Mouse (Mus musculus): ENCODE measurements around the gene Nmb. TPM values are rescaled to one million over a fixed set of nuclear protein-coding genes. Genes with fewer than 3 reads are reported as not detected.
A peak's percentile ranks its signal among the peaks of the same experiment; 100 is the strongest.
"Not testable (repeated sequence)": the region's sequence is repeated elsewhere in the genome, so short reads cannot be mapped to it uniquely, and the experiment has no call there.

Gene Nmb
- 6.3 and 6.6 TPM in 2 replicates for polyA plus RNA-seq (2015; fragmentation: Nextera tagmentation; extraction: Ambion mirVana)

- Histone ChIP-seq H3K4me1 (replicated peaks) (peaks cover 30% of the 10 kb centered on the region), H3K4me2 (replicated peaks) (peak within 1 kb of the TSS; percentile 90), H3K9me3 (no peaks in the 10 kb centered on the region), H3K36me3 (peaks cover 35% of the 10 kb centered on the region), H3K27me3 (no peaks in the 10 kb centered on the region), H3K9ac (replicated peaks) (peak within 1 kb of the TSS; percentile 68), H3K27ac (no peak within 1 kb of the TSS), H3K4me3 (replicated peaks) (peak within 1 kb of the TSS; percentile 47)
- 4% methylated on average over 19 of the region's 19 CpGs for WGBS
- peak; percentile 46 for ATAC-seq
These were observed at the start of gene Nmb for GRCm38 (mm10) chr7:80904921-80905515. Nmb (minus strand) TSS chr7:80905076.

- H3K9me3 ChIP-seq, result no peaks in the 10 kb centered on the region
- H3K36me3 ChIP-seq, result no peaks in the 10 kb centered on the region
- 79% methylated on average over 2 of the region's 2 CpGs for WGBS
- no peaks in the 10 kb centered on the region for H3K4me1 ChIP-seq (replicated peaks)
- no peak overlapping the region for H3K9ac ChIP-seq (replicated peaks)
- no peak overlapping the region for H3K4me2 ChIP-seq (replicated peaks)
- no peak overlapping the region for H3K27ac ChIP-seq
- 0 out of 2 replicates have a peak, but pooled peaks cover 9% of the 10 kb centered on the region for H3K27me3 ChIP-seq
- no peak overlapping the region for H3K4me3 ChIP-seq (replicated peaks)
- ATAC-seq, result no peak
These were observed 49.4 kb upstream of the Nmb start for GRCm38 (mm10) chr7:80954251-80954650.

- Histone ChIP-seq H3K4me3 (replicated peaks) (no peak overlapping the region), H3K9me3 (no peaks in the 10 kb centered on the region), H3K36me3 (no peaks in the 10 kb centered on the region), H3K27ac (no peak overlapping the region), H3K9ac (replicated peaks) (no peak overlapping the region), H3K4me2 (replicated peaks) (no peak overlapping the region), H3K4me1 (replicated peaks) (no peaks in the 10 kb centered on the region), H3K27me3 (0 out of 2 replicates have a peak, but pooled peaks cover 9% of the 10 kb centered on the region)
- ATAC-seq, result no peak
- WGBS, result 66% methylated on average over 3 of the region's 3 CpGs
These were observed 47.3 kb upstream of the Nmb start for GRCm38 (mm10) chr7:80952140-80952539.

DNA sequence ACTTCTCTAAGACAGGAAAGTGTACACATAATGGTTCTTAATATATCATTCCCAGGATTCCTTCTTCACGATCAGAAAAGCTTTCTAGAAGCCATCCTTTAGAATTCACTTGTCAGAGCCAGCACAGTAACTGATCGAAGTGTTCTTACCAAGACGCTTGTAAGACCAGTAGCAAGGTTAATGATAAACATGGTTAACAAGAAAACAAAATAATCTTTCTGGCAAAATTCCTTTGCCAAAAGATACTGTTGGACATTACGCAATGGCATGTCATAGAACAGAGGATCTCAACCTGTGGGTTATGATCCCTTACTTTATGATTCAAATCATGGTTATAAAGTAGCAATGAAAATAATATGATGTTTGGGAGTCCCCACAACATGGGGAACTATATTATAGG lies 46.6 kb upstream of the Nmb start:
- Histone ChIP-seq H3K9me3 (no peaks in the 10 kb centered on the region), H3K36me3 (no peaks in the 10 kb centered on the region), H3K4me3 (replicated peaks) (no peak overlapping the region), H3K4me1 (replicated peaks) (peaks cover 4% of the 10 kb centered on the region), H3K27me3 (0 out of 2 replicates have a peak, but pooled peaks cover 9% of the 10 kb centered on the region), H3K27ac (no peak overlapping the region), H3K9ac (replicated peaks) (no peak overlapping the region), H3K4me2 (replicated peaks) (no peak overlapping the region)
- WGBS, result 89% methylated on average over 4 of the region's 4 CpGs
- no peak for ATAC-seq

DNA sequence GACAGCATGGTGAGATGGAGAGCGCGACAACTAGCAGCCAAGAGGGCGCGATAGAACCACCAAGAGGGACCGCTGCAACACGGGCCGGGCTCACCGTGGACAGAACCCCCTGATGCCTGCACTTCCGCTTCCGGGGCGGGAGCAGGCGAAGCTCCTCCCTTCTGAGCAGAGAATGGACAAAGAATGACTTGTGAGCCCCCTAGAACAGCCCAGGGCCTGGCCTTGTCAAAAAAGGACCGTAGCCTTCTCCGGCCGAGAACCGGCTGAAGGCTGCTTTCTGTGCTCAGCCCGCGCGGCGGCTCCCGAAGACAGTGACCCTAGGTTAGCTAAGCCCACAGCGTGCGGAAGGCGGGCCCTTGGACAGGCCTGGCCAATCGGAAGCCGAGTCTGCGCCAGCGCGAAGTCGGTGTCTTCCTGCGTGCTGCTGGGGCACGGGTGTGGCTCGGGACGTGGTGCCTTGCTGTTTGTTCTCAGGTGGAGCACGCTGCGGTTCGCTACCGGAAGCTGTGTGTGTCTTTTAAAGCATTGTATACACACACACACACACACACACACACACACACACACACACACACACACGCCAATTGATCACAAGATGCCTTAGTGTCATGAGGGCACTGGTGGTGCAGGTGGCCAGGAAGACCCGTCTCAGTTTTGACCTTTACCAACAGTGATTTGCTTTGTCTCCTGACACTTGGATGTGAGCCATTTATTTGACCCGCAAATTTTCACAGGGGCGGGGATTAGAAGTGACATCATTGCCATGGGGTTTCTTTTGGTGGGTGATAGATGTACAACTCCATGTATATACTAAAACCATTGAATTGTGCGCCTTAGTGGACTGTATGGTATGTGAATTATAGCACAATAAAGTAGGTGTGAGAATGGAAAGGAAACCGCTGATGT lies 42.8 kb upstream of the Nmb start, which contains the start of gene Sec11a:
Gene Sec11a (minus strand): TSS at position 336 of the 906 bp plus-strand sequence.
- no peaks in the 10 kb centered on the region for H3K9me3 ChIP-seq
- 0 out of 2 replicates have a peak, but pooled peaks cover 9% of the 10 kb centered on the region for H3K27me3 ChIP-seq
- H3K27ac ChIP-seq, result peak within 1 kb of the TSS; percentile 96
- H3K9ac ChIP-seq (replicated peaks), result peak within 1 kb of the TSS; percentile 91
- 2% methylated on average over 44 of the region's 44 CpGs for WGBS
- peak within 1 kb of the TSS; percentile 90 for H3K4me3 ChIP-seq (replicated peaks)
- peak; percentile 100 for ATAC-seq
- peaks cover 20% of the 10 kb centered on the region for H3K4me1 ChIP-seq (replicated peaks)
- H3K36me3 ChIP-seq, result peaks cover 10% of the 10 kb centered on the region
- H3K4me2 ChIP-seq (replicated peaks), result peak within 1 kb of the TSS; percentile 94

DNA sequence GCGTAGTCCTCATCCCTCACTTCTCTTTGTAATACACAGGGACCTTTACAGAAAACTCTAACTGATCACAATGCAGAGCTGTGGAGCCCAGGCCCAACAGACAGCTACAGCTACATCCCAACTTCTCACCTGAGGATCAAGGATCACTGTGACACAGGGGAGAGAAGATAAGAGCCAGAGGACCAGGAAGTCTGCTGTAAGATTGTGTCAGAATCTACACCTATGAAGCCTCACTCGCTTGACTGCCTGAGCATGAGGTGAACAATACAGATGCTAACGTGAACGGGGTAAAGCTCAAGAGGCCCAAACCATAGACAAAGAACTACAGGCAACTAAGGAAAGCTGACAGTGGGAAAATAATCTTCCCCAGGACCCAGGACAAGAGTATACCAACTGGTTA lies 34.9 kb upstream of the Nmb start:
- Histone ChIP-seq H3K4me1 (replicated peaks) (no peaks in the 10 kb centered on the region), H3K27ac (no peak overlapping the region), H3K4me2 (replicated peaks) (no peak overlapping the region), H3K4me3 (replicated peaks) (no peak overlapping the region), H3K27me3 (no peaks in the 10 kb centered on the region), H3K9me3 (no peaks in the 10 kb centered on the region), H3K36me3 (peaks cover 6% of the 10 kb centered on the region), H3K9ac (replicated peaks) (no peak overlapping the region)
- 95% methylated on average over 4 of the region's 4 CpGs for WGBS
- ATAC-seq, result no peak

DNA sequence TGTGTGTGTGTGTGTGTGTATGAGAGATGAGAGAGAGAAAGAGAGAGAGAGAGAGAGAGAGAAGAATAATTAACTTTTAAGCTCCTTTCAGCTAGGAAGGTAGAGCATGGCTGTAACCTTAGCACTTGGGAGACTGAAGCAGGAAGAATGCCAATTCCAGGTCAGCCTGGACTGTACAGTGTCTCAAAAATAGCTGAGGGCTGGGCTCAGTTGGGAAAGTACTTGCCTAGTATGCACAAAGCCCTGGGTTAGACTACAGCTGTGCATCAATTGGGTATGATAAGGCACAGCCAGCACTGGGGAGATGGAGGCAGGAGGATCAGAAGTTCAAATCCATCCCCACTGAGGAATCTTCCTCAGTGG lies 32.4 kb upstream of the Nmb start:
- H3K4me3 ChIP-seq (replicated peaks); H3K9me3 ChIP-seq; H3K27me3 ChIP-seq; ATAC-seq; H3K9ac ChIP-seq (replicated peaks); H3K4me1 ChIP-seq (replicated peaks); H3K27ac ChIP-seq; H3K4me2 ChIP-seq (replicated peaks): not testable (repeated sequence)
- H3K36me3 ChIP-seq, result peaks cover 21% of the 10 kb centered on the region

DNA sequence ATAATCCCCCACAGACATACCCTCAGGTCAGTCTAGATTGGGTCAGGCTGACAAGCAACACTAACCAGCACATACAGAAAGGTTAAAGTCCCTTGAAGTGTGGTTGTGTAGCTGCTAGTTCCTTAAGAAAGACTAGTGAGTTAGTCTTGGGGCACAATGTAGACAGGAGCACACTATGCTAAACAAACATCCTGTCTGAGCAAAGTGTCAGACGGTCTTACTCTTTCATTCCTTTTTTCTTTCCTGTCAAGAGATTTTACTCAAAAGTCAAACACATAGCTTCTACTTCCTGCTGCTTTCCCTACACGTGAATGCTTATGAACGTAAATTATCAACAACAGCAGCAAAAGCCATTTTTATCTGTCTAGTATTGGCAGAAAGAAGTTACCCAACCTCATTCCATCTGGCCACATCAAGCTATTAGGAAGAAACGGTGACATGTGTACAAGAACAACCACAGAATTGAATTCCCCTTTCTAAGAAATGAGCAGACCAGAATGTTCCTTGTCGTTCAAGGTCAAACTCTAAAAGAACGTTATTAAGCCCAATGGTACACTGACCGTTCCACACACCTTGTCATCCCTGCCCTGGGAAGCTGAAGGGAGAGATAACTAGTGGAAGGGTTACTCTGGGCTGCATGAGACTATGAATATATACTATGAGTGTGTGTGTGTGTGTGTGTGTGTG lies 31.9 kb upstream of the Nmb start:
- not testable (repeated sequence) for H3K4me2 ChIP-seq (replicated peaks); H3K27me3 ChIP-seq; ATAC-seq; H3K9me3 ChIP-seq; H3K27ac ChIP-seq; H3K4me3 ChIP-seq (replicated peaks); H3K9ac ChIP-seq (replicated peaks); H3K4me1 ChIP-seq (replicated peaks)
- 90% methylated on average over 7 of the region's 7 CpGs for WGBS
- H3K36me3 ChIP-seq, result peaks cover 24% of the 10 kb centered on the region

GRCm38 (mm10) chr7:80935834-80936233 lies 31.0 kb upstream of the Nmb start:
- WGBS, result 95% methylated on average over 1 of the region's 1 CpGs
- Histone ChIP-seq H3K9ac (replicated peaks) (no peak overlapping the region), H3K27ac (no peak overlapping the region), H3K36me3 (peaks cover 34% of the 10 kb centered on the region), H3K4me1 (replicated peaks) (no peaks in the 10 kb centered on the region), H3K27me3 (no peaks in the 10 kb centered on the region), H3K9me3 (no peaks in the 10 kb centered on the region), H3K4me3 (replicated peaks) (no peak overlapping the region), H3K4me2 (replicated peaks) (no peak overlapping the region)
- no peak for ATAC-seq

- Histone ChIP-seq H3K9me3 (no peaks in the 10 kb centered on the region), H3K27me3 (no peaks in the 10 kb centered on the region), H3K27ac (no peak overlapping the region), H3K4me1 (replicated peaks) (no peaks in the 10 kb centered on the region), H3K9ac (replicated peaks) (no peak overlapping the region), H3K4me2 (replicated peaks) (no peak overlapping the region), H3K4me3 (replicated peaks) (no peak overlapping the region), H3K36me3 (peaks cover 34% of the 10 kb centered on the region)
- whole genome bisulfite sequencing, result 83% methylated on average over 1 of the region's 1 CpGs
- no peak for ATAC-seq
These were observed 27.9 kb upstream of the Nmb start for GRCm38 (mm10) chr7:80932777-80933176.

DNA sequence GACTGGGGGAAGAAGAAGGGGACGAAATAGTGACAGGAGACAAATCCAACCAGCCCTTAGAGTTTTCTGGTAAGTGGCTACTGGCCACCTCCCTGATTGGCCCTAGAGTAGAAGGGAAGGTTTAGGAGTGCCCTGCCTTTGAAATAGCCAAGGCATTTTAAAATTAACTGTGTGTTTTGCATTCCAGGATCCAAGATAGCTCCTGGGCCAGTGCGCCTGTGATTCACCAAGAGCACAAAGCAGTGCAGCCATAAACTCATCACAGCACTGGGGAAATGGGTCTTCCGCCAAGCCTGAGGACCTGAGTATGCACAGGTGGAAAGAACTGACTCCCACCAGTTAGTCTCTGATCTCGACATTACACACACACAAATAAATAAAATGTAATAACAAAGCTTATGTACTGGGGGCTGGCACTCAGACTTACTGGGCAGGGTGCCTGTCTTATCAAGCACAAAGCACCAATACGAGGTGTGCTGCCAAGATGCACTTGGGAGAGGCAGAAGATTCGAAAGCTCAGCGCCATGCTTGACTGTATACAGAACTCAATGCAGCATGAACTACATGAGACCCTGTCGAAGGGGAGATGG lies 26.8 kb upstream of the Nmb start:
- no peak for ATAC-seq

DNA sequence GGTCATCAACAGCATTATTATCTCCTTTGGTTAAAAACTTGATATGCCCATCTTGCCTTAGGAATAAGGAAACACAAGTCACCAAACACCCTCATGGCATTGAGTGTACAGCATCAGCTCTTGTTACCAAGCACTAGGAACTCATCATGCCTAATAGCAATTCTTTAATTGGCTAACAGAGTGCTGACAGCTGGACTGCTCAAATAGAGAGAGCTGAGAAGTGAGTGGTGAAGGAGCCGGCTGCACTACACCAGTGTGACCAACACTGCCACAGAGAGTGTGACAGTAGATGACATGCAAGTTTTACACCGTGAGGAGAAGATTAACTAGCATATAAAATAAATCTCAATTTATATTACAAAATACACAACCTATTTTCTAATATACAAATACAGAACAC lies 18.3 kb upstream of the Nmb start:
- Histone ChIP-seq H3K4me2 (replicated peaks) (no peak overlapping the region), H3K27me3 (no peaks in the 10 kb centered on the region), H3K9me3 (no peaks in the 10 kb centered on the region), H3K27ac (no peak overlapping the region), H3K4me1 (replicated peaks) (no peaks in the 10 kb centered on the region), H3K4me3 (replicated peaks) (no peak overlapping the region), H3K36me3 (peaks cover 75% of the 10 kb centered on the region), H3K9ac (replicated peaks) (no peak overlapping the region)
- WGBS, result 90% methylated on average over 2 of the region's 2 CpGs
- ATAC-seq, result no peak

More for the DNA sequence above, 26.8 kb upstream of the Nmb start:
- Histone ChIP-seq H3K4me1 (replicated peaks) (no peaks in the 10 kb centered on the region), H3K27ac (no peak overlapping the region), H3K4me3 (replicated peaks) (no peak overlapping the region), H3K9me3 (no peaks in the 10 kb centered on the region), H3K4me2 (replicated peaks) (no peak overlapping the region), H3K9ac (replicated peaks) (no peak overlapping the region), H3K27me3 (no peaks in the 10 kb centered on the region), H3K36me3 (peaks cover 40% of the 10 kb centered on the region)
- 91% methylated on average over 8 of the region's 8 CpGs for WGBS

Data from midbrain, embryonic 13.5 days (tissue).